Mouse (Mus musculus) forebrain, embryonic 11.5 days (tissue): ENCODE results near the gene Lrrc56. TPM values are rescaled to one million over a fixed set of nuclear protein-coding genes. Genes with fewer than 3 reads are reported as not detected.
A peak's percentile ranks its signal among the peaks of the same experiment; 100 is the strongest.

Experiments used
- ATAC-seq: fragments of 200-750 bp; cut with Nextera tagmentation; replicated peaks from 2 replicates; pipeline ENCODE4 v1.8.0; 2017; ENCODE audit warnings: moderate TSS enrichment; ENCODE audit not compliant: low FRiP score
- DNase-seq: peaks from one replicate; pipeline ENCODE4 v3.0.0-alpha.2; 2017; ENCODE audit warnings: low spot score
- H3K27ac ChIP-seq: fragments of 300-500 bp; sonication (generic); 2 replicates; pipeline ENCODE4 v1.5.1; 2014; ENCODE audit warnings: low read depth, low read length
- H3K27me3 ChIP-seq: fragments of 300-500 bp; sonication (generic); 2 replicates; pipeline ENCODE4 v1.6.1; 2014; ENCODE audit warnings: mild to moderate bottlenecking, low read length, mixed read lengths; ENCODE audit not compliant: control insufficient read depth, insufficient read depth
- H3K36me3 ChIP-seq: fragments of 300-500 bp; sonication (generic); 2 replicates; pipeline ENCODE4 v1.6.1; 2014; ENCODE audit warnings: mild to moderate bottlenecking, low read length, moderate library complexity, mixed read lengths; ENCODE audit not compliant: control insufficient read depth, insufficient read depth
- H3K4me1 ChIP-seq: fragments of 300-500 bp; sonication (generic); replicated peaks from 2 replicates; pipeline ENCODE4 v1.6.1; 2014; ENCODE audit warnings: low read length, mixed read lengths; ENCODE audit not compliant: control insufficient read depth, insufficient read depth
- H3K4me2 ChIP-seq: fragments of 300-500 bp; sonication (generic); 2 replicates; pipeline ENCODE4 v1.6.1; 2014; ENCODE audit warnings: low read depth, mild to moderate bottlenecking, low read length, moderate library complexity, mixed read lengths; ENCODE audit not compliant: severe bottlenecking
- H3K4me3 ChIP-seq: fragments of 300-500 bp; sonication (generic); 2 replicates; pipeline ENCODE4 v1.5.1; 2014; ENCODE audit warnings: low read depth, low read length
- H3K9ac ChIP-seq: fragments of 300-500 bp; sonication (generic); 2 replicates; pipeline ENCODE4 v1.6.1; 2014; ENCODE audit warnings: low read length
- H3K9me3 ChIP-seq: fragments of 300-500 bp; sonication (generic); 2 replicates; pipeline ENCODE4 v1.6.1; 2016; ENCODE audit warnings: low read length, mixed read lengths; ENCODE audit not compliant: control insufficient read depth
- WGBS: fragments of 180-500 bp; shearing (Covaris S2); extraction: QIAGEN DNeasy Blood & Tissue Kit; methylation state at CpG from one replicate; pipeline ENCODE4 v1.1.7; 2014; 5-methylcytosine and 5-hydroxymethylcytosine counted together
- microRNA counts: library from miRNA; unstranded; fragments of <30 nt; microRNA quantifications from one replicate; lab custom pipeline; 2015
- microRNA-seq: library from miRNA; unstranded; fragments of <30 nt; microRNA quantifications from one replicate; pipeline ENCODE4, GENCODE M21; 2016; ENCODE audit not compliant: insufficient number of aligned reads
- polyA plus RNA-seq: library from polyadenylated mRNA; unstranded; fragments of >200 nt; fragmentation: Nextera tagmentation; extraction: Ambion mirVana; gene quantifications from 2 replicates; pipeline ENCODE4 v1.2.1, GENCODE M21; 2014

Gene Lrrc56
- polyA plus RNA-seq, 1 experiment from 2014 or later, result 14.0 TPM

GRCm38 (mm10) chr7:141256159-141256558, 62.2 kb downstream of the Lrrc56 start:
- H3K9ac ChIP-seq, result no peak overlapping the region
- DNase-seq, result no peak
- 93% methylated on average over 10 of the region's 10 CpGs for WGBS
- H3K27me3 ChIP-seq, result no peaks in the 10 kb centered on the region
- H3K4me3 ChIP-seq, result no peak overlapping the region
- no peak overlapping the region for H3K4me2 ChIP-seq
- no peak for ATAC-seq
- H3K9me3 ChIP-seq, result no peaks in the 10 kb centered on the region
- H3K4me1 ChIP-seq, result no peaks in the 10 kb centered on the region
- H3K27ac ChIP-seq, result no peak overlapping the region
- peaks cover 17% of the 10 kb centered on the region; the same call in 1 of the 2 replicates for H3K36me3 ChIP-seq

MicroRNAs encoded within 50 kb of the gene (microRNA counts, 519-probe panel; counts per million panel counts)
- 5,209 counts per million, percentile 61 among the panel's probes with 10 or more counts for microRNA mmu-miR-210 (lab: Ali Mortazavi, UCI)

Small RNAs within 50 kb of the gene (microRNA-seq; reads per million reads assigned to microRNA genes)
- gene Mir210, result 1,321 reads per million, percentile 71 among the genes with 10 or more reads in this experiment

Other genes with a start within 250 kb of the Lrrc56 start
- 0.49 TPM in 1 of 2 replicates, not detected in the other for gene Ifitm5, start 243.9 kb upstream of the Lrrc56 start, polyA plus RNA-seq
- gene Gm45717, start 238.2 kb upstream of the Lrrc56 start, polyA plus RNA-seq, result not detected in 2 replicates
- 225 and 231 TPM in 2 replicates for gene Ifitm2, start 238.2 kb upstream of the Lrrc56 start, polyA plus RNA-seq
- 5.6 and 8.1 TPM in 2 replicates for gene Ifitm1, start 226.9 kb upstream of the Lrrc56 start, polyA plus RNA-seq
- gene Ifitm3, start 183.4 kb upstream of the Lrrc56 start, polyA plus RNA-seq, result 9.4 and 9.7 TPM in 2 replicates
- not detected in 2 replicates for gene Ifitm6, start 176.2 kb upstream of the Lrrc56 start, polyA plus RNA-seq
- gene Gm17387, start 165.0 kb upstream of the Lrrc56 start, polyA plus RNA-seq, result not detected in 2 replicates
- gene B4galnt4, start 133.1 kb upstream of the Lrrc56 start, polyA plus RNA-seq, result 22.3 and 23.5 TPM in 2 replicates
- 1.1 and 1.9 TPM in 2 replicates for gene Pkp3, start 115.9 kb upstream of the Lrrc56 start, polyA plus RNA-seq
- 1.2 and 1.8 TPM in 2 replicates for gene Sigirr, start 93.6 kb upstream of the Lrrc56 start, polyA plus RNA-seq
- gene Ano9, start 76.4 kb upstream of the Lrrc56 start, polyA plus RNA-seq, result 0.21 and 0.39 TPM in 2 replicates
- gene Ptdss2, start 71.8 kb upstream of the Lrrc56 start, polyA plus RNA-seq, result 70.9 and 75.3 TPM in 2 replicates
- gene Rnh1, start 21.3 kb upstream of the Lrrc56 start, polyA plus RNA-seq, result 56.7 and 65.2 TPM in 2 replicates
- 87.5 and 116 TPM in 2 replicates for gene Hras, start 152 bp upstream of the Lrrc56 start, polyA plus RNA-seq
- gene Lmntd2, start 19.9 kb downstream of the Lrrc56 start, polyA plus RNA-seq, result 3.3 TPM in 2 replicates
- 47.4 and 49.3 TPM in 2 replicates for gene Rassf7, start 21.7 kb downstream of the Lrrc56 start, polyA plus RNA-seq
- gene Phrf1, start 34.6 kb downstream of the Lrrc56 start, polyA plus RNA-seq, result 99.6 and 102 TPM in 2 replicates
- gene Irf7, start 72.3 kb downstream of the Lrrc56 start, polyA plus RNA-seq, result 0.57 and 1.2 TPM in 2 replicates
- gene Cdhr5, start 82.6 kb downstream of the Lrrc56 start, polyA plus RNA-seq, result not detected in 2 replicates
- gene Sct, start 85.0 kb downstream of the Lrrc56 start, polyA plus RNA-seq, result 2.5 TPM in 2 replicates
- gene Drd4, start 97.8 kb downstream of the Lrrc56 start, polyA plus RNA-seq, result 0.24 and 0.43 TPM in 2 replicates
- 74.2 and 80.8 TPM in 2 replicates for gene Deaf1, start 133.5 kb downstream of the Lrrc56 start, polyA plus RNA-seq
- 33.2 and 33.5 TPM in 2 replicates for gene Tmem80, start 133.6 kb downstream of the Lrrc56 start, polyA plus RNA-seq
- gene Eps8l2, start 144.7 kb downstream of the Lrrc56 start, polyA plus RNA-seq, result 2.5 and 3.3 TPM in 2 replicates
- 384 and 400 TPM in 2 replicates for gene Taldo1, start 198.0 kb downstream of the Lrrc56 start, polyA plus RNA-seq
- gene Gatd1, start 220.0 kb downstream of the Lrrc56 start, polyA plus RNA-seq, result 42.9 and 46.6 TPM in 2 replicates
- 4.1 and 5.4 TPM in 2 replicates for gene Cend1, start 235.3 kb downstream of the Lrrc56 start, polyA plus RNA-seq
- 43.2 and 46.0 TPM in 2 replicates for gene Slc25a22, start 243.7 kb downstream of the Lrrc56 start, polyA plus RNA-seq
- 22.3 TPM in 2 replicates for gene Pidd1, start 249.9 kb downstream of the Lrrc56 start, polyA plus RNA-seq